Mouse (Mus musculus) olfactory bulb, adult 2 months (tissue): ENCODE results near the gene Phykpl.

ENCODE experiments used
- CTCF ChIP-seq: fragments of 200-500 bp; IDR thresholded peaks from 2 replicates; pipeline ENCODE4 v1.5.1; 2012; ENCODE audit warnings: low read depth, mild to moderate bottlenecking, low read length, moderate library complexity; ENCODE audit not compliant: insufficient read depth
- POLR2A ChIP-seq: fragments of 200-500 bp; IDR thresholded peaks from 2 replicates; pipeline ENCODE4 v1.6.1; 2012; ENCODE audit warnings: mild to moderate bottlenecking, low read depth, low read length, moderate library complexity; ENCODE audit not compliant: insufficient read depth

DNA sequence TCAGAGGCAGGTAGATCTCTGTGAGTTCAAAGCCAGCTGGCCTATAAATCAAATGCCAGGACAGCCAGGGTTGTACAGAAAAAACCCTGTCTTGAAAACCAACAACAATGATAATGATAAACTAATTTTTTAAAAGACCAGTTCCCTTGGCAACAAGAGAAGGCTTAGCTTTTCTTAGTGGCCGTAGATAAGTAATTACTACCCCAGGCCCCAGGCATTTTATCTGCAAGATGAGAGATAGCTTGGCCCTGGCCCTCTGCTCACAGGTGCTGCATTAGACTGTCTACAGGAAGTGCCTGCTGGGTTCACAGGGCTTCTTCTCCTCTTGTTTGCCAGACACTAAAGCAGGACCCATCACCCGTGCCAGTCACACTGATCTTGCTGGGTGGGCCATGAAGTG is 29.5 kb upstream of the Phykpl start:
- no peak for TF ChIP-seq CTCF
- TF ChIP-seq POLR2A = no peak
